Mouse (Mus musculus) myocyte (in vitro differentiated cells): ENCODE results near the gene Nfic.

Source experiments
- CEBPB ChIP-seq: IDR thresholded peaks from 2 replicates; pipeline ENCODE4 v1.6.1; 2011; ENCODE audit warnings: mild to moderate bottlenecking, moderate library complexity; ENCODE audit not compliant: poor library complexity, insufficient read depth, severe bottlenecking
- E2F4 ChIP-seq: IDR thresholded peaks from one replicate; pipeline ENCODE4 v1.6.1; 2011; ENCODE audit warnings: mild to moderate bottlenecking, control low read depth, moderate library complexity; ENCODE audit not compliant: insufficient read depth
- MAX ChIP-seq: IDR thresholded peaks from one replicate; pipeline ENCODE4 v1.6.1; 2011; ENCODE audit warnings: low read depth, mild to moderate bottlenecking, control low read depth
- MYOD1 ChIP-seq, 3 experiments: IDR thresholded peaks; one replicate each; pipeline ENCODE4 v1.6.1; 2011; ENCODE audit warnings: control low read depth in 2 of 3, low read depth in 2 of 3, mild to moderate bottlenecking in 2 of 3, moderate library complexity in 1 of 3; ENCODE audit not compliant: insufficient read length in 2 of 3, control insufficient read depth in 1 of 3
- MYOG ChIP-seq, 3 experiments: IDR thresholded peaks; one replicate each; pipeline ENCODE4 v1.6.1; 2011; ENCODE audit warnings: control low read depth in 2 of 3, low read depth in 2 of 3, mild to moderate bottlenecking in 2 of 3; ENCODE audit not compliant: insufficient read length in 2 of 3, control insufficient read depth in 1 of 3, insufficient read depth in 1 of 3
- POLR2A ChIP-seq: IDR thresholded peaks from one replicate; pipeline ENCODE4 v1.6.1; 2011; ENCODE audit warnings: low read depth, mild to moderate bottlenecking, control low read depth, moderate library complexity; ENCODE audit not compliant: insufficient read length
- POLR2AphosphoS2 ChIP-seq: IDR thresholded peaks from one replicate; pipeline ENCODE4 v1.6.1; 2011; ENCODE audit warnings: low read depth, control low read depth; ENCODE audit not compliant: insufficient read length
- REST ChIP-seq: IDR thresholded peaks from one replicate; pipeline ENCODE4 v1.6.1; 2011; ENCODE audit warnings: mild to moderate bottlenecking, control low read depth, moderate library complexity; ENCODE audit not compliant: insufficient read depth, insufficient read length
- SRF ChIP-seq: IDR thresholded peaks from one replicate; pipeline ENCODE4 v1.6.1; 2011; ENCODE audit warnings: low read depth; ENCODE audit not compliant: control insufficient read depth, insufficient read length
- TCF12 ChIP-seq: IDR thresholded peaks from one replicate; pipeline ENCODE4 v1.6.1; 2011; ENCODE audit warnings: mild to moderate bottlenecking, control low read depth; ENCODE audit not compliant: poor library complexity, insufficient read depth, severe bottlenecking
- USF1 ChIP-seq: IDR thresholded peaks from one replicate; pipeline ENCODE4 v1.6.1; 2011; ENCODE audit warnings: low read depth, mild to moderate bottlenecking, control low read depth, moderate library complexity

GRCm38 (mm10) chr10:81404720-81405119 lies 50.7 kb downstream of the Nfic start:
- TF ChIP-seq POLR2A: no peak
- TF ChIP-seq MYOD1 (IDR thresholded peaks at IDR 0.05; ENCODE audit: control insufficient read depth in 1 of 3, insufficient read length in 2 of 3, low read depth in 2 of 3): no peak
- TF ChIP-seq MYOG (IDR thresholded peaks at IDR 0.05; ENCODE audit: control insufficient read depth in 1 of 3, insufficient read depth in 1 of 3, insufficient read length in 2 of 3, low read depth in 2 of 3): no peak
- TF ChIP-seq CEBPB: no peak
- no peak for TF ChIP-seq MAX
- no peak for TF ChIP-seq USF1
- no peak for TF ChIP-seq E2F4
- no peak for TF ChIP-seq TCF12
- no peak for TF ChIP-seq SRF
- TF ChIP-seq REST: no peak
- no peak for TF ChIP-seq POLR2AphosphoS2
